Mouse (Mus musculus) small intestine, adult 2 months (tissue): ENCODE measurements around the gene Pih1d1. TPM values are rescaled to one million over a fixed set of nuclear protein-coding genes. Genes with fewer than 3 reads are reported as not detected.

Experiments
- H3K27ac ChIP-seq: fragments of 200-500 bp; 2 replicates; pipeline ENCODE4 v1.5.1; 2012; ENCODE audit warnings: low read depth, low read length, control low read depth, inconsistent platforms; ENCODE audit not compliant: insufficient read depth
- H3K27me3 ChIP-seq: fragments of 200-500 bp; 2 replicates; pipeline ENCODE4 v1.6.1; 2012; ENCODE audit warnings: mild to moderate bottlenecking, moderate library complexity, low read length, inconsistent platforms; ENCODE audit not compliant: control insufficient read depth, insufficient read depth
- H3K36me3 ChIP-seq: fragments of 200-500 bp; 2 replicates; pipeline ENCODE4 v1.6.1; 2012; ENCODE audit warnings: mild to moderate bottlenecking, low read length, control low read depth, inconsistent platforms; ENCODE audit not compliant: control insufficient read depth, insufficient read depth
- H3K4me1 ChIP-seq: fragments of 200-500 bp; 2 replicates; pipeline ENCODE4 v1.6.1; 2012; ENCODE audit warnings: low read length, inconsistent platforms, mixed read lengths; ENCODE audit not compliant: control insufficient read depth, insufficient read depth, insufficient read length
- H3K4me3 ChIP-seq: fragments of 200-500 bp; 2 replicates; pipeline ENCODE4 v1.5.1; 2012; ENCODE audit warnings: low read depth, mild to moderate bottlenecking, control low read depth, inconsistent platforms, low read length, moderate library complexity
- CTCF ChIP-seq: fragments of 200-500 bp; IDR thresholded peaks from 2 replicates; pipeline ENCODE4 v1.5.1; 2012; ENCODE audit warnings: low read depth, mild to moderate bottlenecking, control low read depth, inconsistent platforms, low read length, moderate library complexity, mixed read lengths; ENCODE audit not compliant: insufficient replicate concordance, insufficient read length; ENCODE audit errors: extremely low read depth
- POLR2A ChIP-seq: fragments of 200-500 bp; IDR thresholded peaks from 2 replicates; pipeline ENCODE4 v1.6.1; 2012; ENCODE audit warnings: low read depth, mild to moderate bottlenecking, control low read depth, inconsistent platforms, low read length, moderate library complexity
- WGBS: fragments of 180-500 bp; shearing (Covaris S2); methylation state at CpG from one replicate; pipeline ENCODE4 v1.1.7; 2018; 5-methylcytosine and 5-hydroxymethylcytosine counted together
- polyA plus RNA-seq: library from polyadenylated mRNA; depleted of rRNA; stranded (reverse); fragments of >200 nt; gene quantifications from 2 replicates; pipeline ENCODE4 v1.2.3, GENCODE M21; 2012

Gene Pih1d1
- polyA plus RNA-seq, 1 experiment, result 48.5 TPM

DNA sequence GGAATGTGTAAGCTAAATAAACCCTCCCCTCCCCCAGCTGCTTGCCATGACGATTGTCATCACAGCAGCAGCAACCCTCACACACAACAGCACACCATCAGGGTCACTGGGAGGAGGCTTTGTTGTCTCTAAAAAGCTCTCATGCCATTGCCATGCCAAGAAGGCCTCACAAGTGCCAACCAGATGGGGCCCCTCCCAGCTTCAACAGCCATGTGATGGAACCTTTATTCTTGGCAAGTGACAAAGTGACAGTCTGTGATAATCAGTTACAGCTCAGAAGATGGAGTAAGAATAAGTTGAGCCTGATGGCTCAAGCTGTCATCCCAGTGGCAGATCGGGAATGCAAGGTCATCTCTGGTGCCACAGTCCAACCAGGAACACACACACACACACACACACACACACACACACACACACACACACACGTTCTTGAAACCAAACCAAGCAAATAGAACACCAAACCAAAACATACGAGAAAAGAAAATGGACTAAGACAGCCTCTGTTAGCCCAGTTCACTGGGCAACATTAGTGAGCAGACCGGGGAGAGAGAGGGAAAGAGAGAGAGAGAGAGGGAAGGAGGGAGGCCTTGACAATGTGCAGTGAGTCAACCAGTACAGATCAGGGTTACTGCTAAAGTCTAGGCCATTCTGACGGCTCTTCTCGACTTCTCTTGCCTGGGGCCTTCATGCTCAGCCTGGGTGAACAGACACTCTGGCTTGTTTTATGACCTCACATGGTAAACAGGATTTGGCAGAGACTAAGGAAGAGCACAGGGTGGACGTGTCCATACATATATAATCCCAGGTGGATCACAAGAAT is 14.0 kb upstream of the Pih1d1 start:
- 69% methylated on average over 8 of the region's 8 CpGs for WGBS
- no peak overlapping the region for H3K27ac ChIP-seq
- 0 out of 2 replicates have a peak, but pooled peaks cover 4% of the 10 kb centered on the region for H3K4me1 ChIP-seq
- H3K27me3 ChIP-seq, result no peaks in the 10 kb centered on the region
- H3K4me3 ChIP-seq, result no peak overlapping the region
- peaks cover 31% of the 10 kb centered on the region for H3K36me3 ChIP-seq
- no peak for TF ChIP-seq POLR2A
- TF ChIP-seq CTCF, result no peak

DNA sequence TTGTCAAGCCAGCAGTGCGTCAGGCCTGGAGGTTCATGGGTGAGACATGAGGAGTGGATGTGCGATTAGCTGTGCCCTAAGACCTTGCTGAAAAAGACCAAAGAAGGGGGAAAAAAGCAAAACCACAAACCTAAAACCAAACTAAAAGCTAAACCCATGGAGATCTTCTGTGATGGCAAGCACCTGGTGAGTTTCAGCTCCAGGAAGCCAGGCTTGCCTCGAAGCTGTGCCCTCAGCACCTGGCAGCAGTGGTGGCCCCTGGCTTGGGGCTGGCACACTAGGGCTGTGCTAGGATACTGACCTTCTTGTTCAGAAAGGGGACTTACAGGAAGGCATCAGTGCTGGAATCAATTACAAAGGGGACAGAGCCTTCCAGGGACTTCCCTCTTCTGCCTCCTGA is 12.8 kb upstream of the Pih1d1 start:
- H3K27ac ChIP-seq, result no peak overlapping the region
- no peak for TF ChIP-seq CTCF
- no peak for TF ChIP-seq POLR2A
- no peak overlapping the region for H3K4me3 ChIP-seq
- H3K4me1 ChIP-seq, result no peaks in the 10 kb centered on the region
- 87% methylated on average over 3 of the region's 3 CpGs for WGBS
- peaks cover 43% of the 10 kb centered on the region for H3K36me3 ChIP-seq
- H3K27me3 ChIP-seq, result no peaks in the 10 kb centered on the region

- Histone ChIP-seq H3K36me3 (peaks cover 49% of the 10 kb centered on the region), H3K4me3 (no peak overlapping the region), H3K27me3 (no peaks in the 10 kb centered on the region), H3K4me1 (no peaks in the 10 kb centered on the region), H3K27ac (no peak overlapping the region)
- TF ChIP-seq POLR2A, result no peak
- no peak for TF ChIP-seq CTCF
- WGBS, result 90% methylated on average over 5 of the region's 5 CpGs
These were observed 12.2 kb upstream of the Pih1d1 start for GRCm38 (mm10) chr7:45141914-45142313.

DNA sequence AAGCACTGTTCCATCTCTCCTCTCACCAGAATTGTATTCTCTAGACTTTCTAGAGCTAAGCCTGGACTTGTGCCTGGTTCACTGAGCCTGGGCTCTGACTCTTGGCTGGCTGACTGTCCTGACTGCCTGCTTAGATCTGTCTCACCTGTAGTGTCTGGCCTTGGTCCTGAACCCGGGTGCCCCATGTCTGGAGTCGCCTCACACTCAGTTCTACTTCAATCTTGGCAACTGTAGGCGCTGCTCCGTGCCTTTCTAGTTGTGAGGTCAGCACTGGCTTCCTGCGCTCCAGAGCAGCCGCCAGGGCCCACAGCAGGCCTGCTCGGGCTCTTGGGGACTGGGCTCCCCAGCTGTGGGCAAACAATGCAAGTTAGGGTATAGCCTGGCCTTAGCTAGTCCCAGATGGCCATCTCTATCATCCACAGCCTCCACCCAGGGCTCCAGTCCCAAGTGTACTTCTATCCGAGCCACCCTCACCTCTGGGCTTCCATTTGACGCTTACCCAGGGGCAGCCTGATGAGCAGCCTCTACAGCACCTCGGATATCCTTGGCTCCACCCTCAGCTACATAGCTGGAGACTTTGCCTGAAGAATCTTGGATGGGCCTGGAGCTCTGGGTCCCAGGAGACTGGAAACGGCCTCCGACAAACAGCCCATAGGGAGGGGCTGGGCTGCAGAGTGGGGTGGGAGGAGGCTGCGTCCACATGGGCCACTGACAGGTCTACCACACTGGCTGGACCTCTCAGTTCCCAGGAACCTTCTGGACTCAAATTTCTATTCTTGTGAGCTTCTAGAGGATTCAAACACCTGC is 9.5 kb upstream of the Pih1d1 start:
- Histone ChIP-seq H3K27ac (no peak overlapping the region), H3K27me3 (no peaks in the 10 kb centered on the region), H3K4me3 (no peak overlapping the region), H3K4me1 (no peaks in the 10 kb centered on the region), H3K36me3 (peaks cover 61% of the 10 kb centered on the region)
- WGBS, result 88% methylated on average over 13 of the region's 13 CpGs
- TF ChIP-seq CTCF (no peak), POLR2A (no peak)

DNA sequence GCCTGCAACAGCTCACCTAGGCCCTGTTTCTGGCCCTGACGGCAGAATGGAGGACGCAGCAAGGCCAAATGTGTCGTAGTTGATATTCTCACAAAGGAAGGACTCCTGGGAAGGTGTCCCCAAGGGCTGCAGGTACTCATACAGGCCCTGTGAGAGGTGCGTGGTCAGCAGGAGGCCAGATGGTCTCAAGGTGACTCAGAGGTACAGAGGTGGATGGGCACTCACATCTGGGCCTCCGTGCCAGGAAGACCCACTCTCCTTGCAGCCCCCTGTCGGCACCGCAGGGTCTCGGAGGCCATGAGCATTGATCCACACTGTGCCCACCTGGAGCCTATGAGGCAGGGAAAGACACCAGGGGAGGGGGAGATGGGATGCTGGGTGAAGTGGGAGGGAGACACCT is 8.6 kb upstream of the Pih1d1 start:
- H3K4me3 ChIP-seq, result no peak overlapping the region
- no peaks in the 10 kb centered on the region for H3K4me1 ChIP-seq
- no peak overlapping the region for H3K27ac ChIP-seq
- H3K27me3 ChIP-seq, result no peaks in the 10 kb centered on the region
- TF ChIP-seq CTCF (no peak), POLR2A (no peak)
- 97% methylated on average over 8 of the region's 8 CpGs for WGBS
- H3K36me3 ChIP-seq, result peaks cover 61% of the 10 kb centered on the region

GRCm38 (mm10) chr7:45147267-45147666 is 6.8 kb upstream of the Pih1d1 start:
- Histone ChIP-seq H3K27me3 (no peaks in the 10 kb centered on the region), H3K36me3 (peaks cover 53% of the 10 kb centered on the region), H3K4me1 (peaks cover 3% of the 10 kb centered on the region; the same call in 1 of the 2 replicates), H3K4me3 (no peak overlapping the region), H3K27ac (no peak overlapping the region)
- TF ChIP-seq POLR2A (no peak), CTCF (no peak)
- 95% methylated on average over 11 of the region's 11 CpGs for WGBS

DNA sequence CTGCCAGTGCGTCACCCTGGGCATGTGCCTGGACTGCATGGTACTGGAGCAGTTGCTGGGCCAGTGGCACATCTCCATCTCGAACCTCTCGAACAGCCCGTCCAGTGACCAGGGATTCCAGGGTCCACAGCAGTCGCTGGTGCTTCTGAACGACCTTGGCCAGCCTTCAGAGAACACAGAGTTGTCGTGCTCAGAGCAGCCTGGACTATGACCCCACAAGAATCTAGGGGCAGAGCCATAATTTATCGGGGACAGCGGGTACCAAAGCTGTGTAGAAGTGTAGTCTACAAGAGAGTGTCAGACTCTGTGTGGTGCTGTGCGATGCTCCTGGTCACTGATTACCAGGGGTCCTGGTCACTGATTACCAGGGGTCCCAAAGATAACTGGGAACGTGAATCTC is 6.2 kb upstream of the Pih1d1 start:
- H3K27me3 ChIP-seq, result no peaks in the 10 kb centered on the region
- TF ChIP-seq CTCF (no peak), POLR2A (no peak)
- peaks cover 50% of the 10 kb centered on the region for H3K36me3 ChIP-seq
- WGBS, result 76% methylated on average over 11 of the region's 11 CpGs
- H3K4me3 ChIP-seq, result no peak overlapping the region
- peaks cover 3% of the 10 kb centered on the region; the same call in 1 of the 2 replicates for H3K4me1 ChIP-seq
- H3K27ac ChIP-seq, result no peak overlapping the region
